Mouse (Mus musculus) MEL (cell line): ENCODE measurements around the gene Cfap46.

ENCODE experiments used
- CTCF ChIP-seq, 3 experiments: IDR thresholded peaks in 2 of 3; conservative IDR thresholded peaks in 1 of 3; 2 replicates each; pipeline ENCODE4 v1.5.1; 2011 to 2012; ENCODE audit warnings: low read length in 3 of 3, low read depth in 2 of 3, mild to moderate bottlenecking in 2 of 3, improper control_type of control experiment in 1 of 3, inconsistent platforms in 1 of 3, mixed read lengths in 1 of 3, moderate library complexity in 1 of 3; ENCODE audit not compliant: control insufficient read depth in 1 of 3, insufficient read depth in 1 of 3, poor library complexity in 1 of 3, severe bottlenecking in 1 of 3
- GATA1 ChIP-seq: IDR thresholded peaks from 2 replicates; pipeline ENCODE4 v1.6.1; 2011; ENCODE audit warnings: low read depth, low read length, improper control_type of control experiment
- HCFC1 ChIP-seq: IDR thresholded peaks from 2 replicates; pipeline ENCODE4 v1.6.1; 2012; ENCODE audit warnings: low read depth, mild to moderate bottlenecking, inconsistent platforms, low read length, improper control_type of control experiment, moderate library complexity
- MAFK ChIP-seq: IDR thresholded peaks from 2 replicates; pipeline ENCODE4 v1.6.1; 2011; ENCODE audit warnings: low read depth, mild to moderate bottlenecking, low read length, improper control_type of control experiment, borderline replicate concordance
- MXI1 ChIP-seq: IDR thresholded peaks from 2 replicates; pipeline ENCODE4 v1.6.1; 2011; ENCODE audit warnings: mild to moderate bottlenecking, low read depth, low read length, improper control_type of control experiment
- MYC ChIP-seq: IDR thresholded peaks from 2 replicates; pipeline ENCODE4 v1.6.1; 2011; ENCODE audit warnings: low read depth, mild to moderate bottlenecking, low read length, improper control_type of control experiment, moderate library complexity
- ZKSCAN1 ChIP-seq: IDR thresholded peaks from 2 replicates; pipeline ENCODE4 v1.6.1; 2012; ENCODE audit warnings: low read depth, mild to moderate bottlenecking, inconsistent platforms, low read length, improper control_type of control experiment, moderate library complexity

- TF ChIP-seq CTCF (IDR thresholded peaks at IDR 0.05 in 2 of 3, conservative IDR thresholded peaks at IDR 0.05 in 1 of 3; ENCODE audit: control insufficient read depth in 1 of 3, insufficient read depth in 1 of 3, low read depth in 2 of 3, low read length in 3 of 3, poor library complexity in 1 of 3, severe bottlenecking in 1 of 3) (no peak), HCFC1 (no peak), MXI1 (no peak), GATA1 (no peak), ZKSCAN1 (no peak), MYC (no peak), MAFK (no peak)
Observed at GRCm38 (mm10) chr7:139556331-139556730, 127.3 kb downstream of the Cfap46 start.
